Mouse (Mus musculus) G1E-ER4 (cell line): ENCODE data around the gene Slc25a39. TPM values are rescaled to one million over a fixed set of nuclear protein-coding genes. Genes with fewer than 3 reads are reported as not detected.

Source experiments
- GATA1 ChIP-seq: IDR thresholded peaks from one replicate; pipeline ENCODE4 v1.8.0; 2012; ENCODE audit warnings: low read length, inconsistent platforms
- polyA plus RNA-seq: library from polyadenylated mRNA; stranded (reverse); fragments of >175 nt; gene quantifications from 2 replicates; pipeline ENCODE4 v1.2.3, GENCODE M21; 2012

Gene Slc25a39
- polyA plus RNA-seq, 1 experiment = 260 TPM

GRCm38 (mm10) chr11:102408344-102408876 is 664 bp upstream of the Slc25a39 start:
- TF ChIP-seq GATA1 = no peak

GRCm38 (mm10) chr11:102406900-102407833 is 579 bp downstream of the Slc25a39 start:
- TF ChIP-seq GATA1 = no peak

- TF ChIP-seq GATA1 = no peak
These were observed 1.3 kb downstream of the Slc25a39 start for GRCm38 (mm10) chr11:102406401-102406800.

DNA sequence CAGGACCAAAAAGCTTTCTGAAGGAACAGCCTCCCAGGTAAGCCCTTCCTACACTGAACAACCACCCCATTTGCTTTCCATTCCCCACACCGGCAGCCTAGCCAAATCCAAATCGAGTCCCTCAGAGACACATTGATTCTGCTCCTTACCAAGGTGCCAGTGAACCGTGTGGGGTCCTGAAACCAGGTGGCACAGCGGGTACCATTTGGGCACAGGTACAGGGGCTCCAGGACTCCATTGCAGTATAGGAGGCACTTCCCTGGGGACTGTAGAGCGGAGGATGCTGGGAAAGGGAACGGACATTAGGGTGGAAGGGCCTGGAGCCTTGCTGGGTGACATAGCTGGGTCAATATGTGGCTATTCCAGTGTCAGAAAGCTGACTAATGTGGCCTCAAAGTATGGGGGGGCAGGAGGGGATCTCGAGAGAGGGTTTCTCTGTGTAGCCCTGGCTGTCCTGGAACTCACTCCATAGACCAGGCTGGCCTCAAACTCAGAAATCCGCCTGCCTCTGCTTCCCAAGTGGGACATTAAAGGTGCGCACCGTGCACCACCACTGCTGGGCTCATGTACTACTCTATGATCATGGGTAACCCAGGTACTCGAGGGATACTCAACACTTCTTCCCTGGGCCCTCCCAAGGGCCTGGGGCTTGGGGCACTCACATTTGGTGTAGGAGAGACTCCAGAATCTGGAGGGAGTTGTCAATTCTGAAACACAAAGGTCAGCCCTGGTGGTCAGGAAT is 2.0 kb downstream of the Slc25a39 start:
- no peak for TF ChIP-seq GATA1

DNA sequence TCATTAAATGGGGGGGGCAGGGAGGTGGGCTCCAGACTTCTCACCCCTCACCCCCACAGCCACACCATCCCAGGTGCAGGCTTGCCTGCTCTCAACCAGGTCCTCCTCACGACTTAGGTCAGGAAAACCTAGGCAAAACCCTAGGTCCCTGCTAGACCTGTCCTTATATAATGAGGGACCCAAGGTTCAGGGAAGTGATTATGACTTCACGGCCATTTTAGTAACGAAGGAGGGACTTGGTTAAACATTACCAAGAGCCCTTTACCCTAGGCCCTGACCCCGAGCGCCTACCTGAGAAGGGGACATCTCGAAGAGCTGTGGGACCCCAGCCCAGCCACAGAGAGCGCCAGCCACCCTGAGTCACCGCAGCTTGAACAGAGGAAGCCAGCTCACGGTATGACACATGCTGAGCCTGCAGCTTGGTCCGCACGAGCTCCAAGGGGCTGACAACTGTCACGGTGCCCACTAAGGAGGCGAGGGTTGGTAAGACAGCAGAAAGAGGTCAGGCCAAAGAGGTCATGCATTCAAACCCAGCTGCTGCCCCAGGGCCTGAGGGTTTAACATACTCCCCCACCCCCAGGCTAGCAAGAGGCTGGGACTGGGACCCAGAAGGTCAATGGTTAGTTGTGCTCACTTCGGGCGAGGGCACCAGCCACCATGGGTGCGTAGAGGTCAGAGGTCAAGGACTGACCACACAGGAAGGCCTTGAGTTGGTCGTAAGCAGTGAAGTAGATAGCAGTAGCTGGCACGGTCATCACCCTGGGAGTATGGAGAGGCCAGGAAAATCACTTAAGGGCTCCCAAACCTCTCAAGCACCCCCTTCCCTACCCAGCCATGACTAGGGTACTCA is 3.4 kb downstream of the Slc25a39 start:
- TF ChIP-seq GATA1 = no peak

DNA sequence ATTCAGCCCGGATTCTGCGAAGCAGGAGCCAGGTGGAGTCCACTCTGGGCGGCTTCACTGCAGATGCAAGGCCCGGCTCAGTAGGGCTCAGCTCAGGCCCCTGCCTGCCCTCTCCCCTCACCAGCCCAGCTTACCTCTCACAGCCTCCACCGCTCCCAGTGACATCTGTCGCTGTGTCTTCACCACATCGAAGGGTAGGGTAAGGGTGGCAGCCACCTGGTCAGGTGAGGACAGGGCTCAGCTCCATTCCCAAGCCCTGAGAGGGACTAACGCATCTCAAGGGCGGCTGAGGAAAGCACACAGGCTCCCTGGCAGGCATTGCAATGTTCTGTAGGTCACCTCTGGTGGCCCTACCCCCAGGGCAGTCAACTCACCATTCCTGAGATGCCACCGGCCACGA is 4.1 kb downstream of the Slc25a39 start:
- TF ChIP-seq GATA1 = no peak

GRCm38 (mm10) chr11:102401898-102402500 is 5.7 kb downstream of the Slc25a39 start:
- TF ChIP-seq GATA1 = no peak

GRCm38 (mm10) chr11:102400513-102401084 is 7.1 kb downstream of the Slc25a39 start:
- TF ChIP-seq GATA1 = no peak

DNA sequence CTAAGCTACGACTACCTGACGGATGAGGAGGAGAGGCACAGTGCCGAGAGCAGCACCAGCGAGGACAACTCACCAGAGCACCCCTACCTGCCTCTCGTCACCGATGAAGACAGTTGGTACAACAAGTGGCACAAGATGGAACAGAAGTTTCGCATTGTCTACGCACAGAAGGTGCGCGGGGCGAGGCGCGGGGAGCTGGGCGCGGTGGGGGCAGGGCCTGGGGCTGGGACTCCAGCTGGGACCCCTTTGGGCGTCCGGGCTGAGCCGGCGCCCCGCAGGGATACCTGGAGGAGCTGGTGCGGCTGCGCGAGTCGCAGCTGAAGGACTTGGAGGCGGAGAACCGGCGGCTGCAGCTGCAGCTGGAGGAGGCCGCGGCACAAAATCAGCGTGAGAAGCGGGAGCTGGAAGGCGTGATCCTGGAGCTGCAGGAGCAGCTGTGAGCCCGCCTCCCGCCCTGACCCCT is 8.1 kb downstream of the Slc25a39 start:
- TF ChIP-seq GATA1 = no peak

DNA sequence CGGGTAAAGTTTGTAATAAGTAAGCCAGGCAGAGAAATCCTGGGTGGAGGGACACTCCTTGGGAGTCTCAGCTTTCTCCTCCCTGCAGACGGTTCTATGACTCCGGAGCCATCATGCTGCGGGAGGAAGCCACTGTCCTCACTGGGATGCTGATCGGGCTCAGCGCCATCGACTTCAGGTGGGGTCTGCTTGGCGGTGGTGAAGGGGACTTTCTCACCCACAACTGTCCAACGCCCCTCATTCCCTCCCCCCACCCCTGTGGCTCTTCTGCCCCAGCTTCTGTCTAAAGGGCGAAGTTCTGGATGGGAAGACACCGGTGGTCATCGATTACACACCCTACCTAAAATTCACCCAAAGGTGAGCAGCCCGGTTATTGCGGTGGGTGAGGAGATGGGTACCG is 8.6 kb downstream of the Slc25a39 start:
- TF ChIP-seq GATA1 = no peak

- no peak for TF ChIP-seq GATA1
These were observed 9.5 kb downstream of the Slc25a39 start for GRCm38 (mm10) chr11:102398007-102398825.

- no peak for TF ChIP-seq GATA1
These were observed 11.0 kb downstream of the Slc25a39 start for GRCm38 (mm10) chr11:102396671-102397141.

GRCm38 (mm10) chr11:102396263-102396662 is 11.5 kb downstream of the Slc25a39 start:
- TF ChIP-seq GATA1 = no peak
